Mouse (Mus musculus): Measurements from ENCODE around the gene Eaf2.

Eaf2 gene

DNA sequence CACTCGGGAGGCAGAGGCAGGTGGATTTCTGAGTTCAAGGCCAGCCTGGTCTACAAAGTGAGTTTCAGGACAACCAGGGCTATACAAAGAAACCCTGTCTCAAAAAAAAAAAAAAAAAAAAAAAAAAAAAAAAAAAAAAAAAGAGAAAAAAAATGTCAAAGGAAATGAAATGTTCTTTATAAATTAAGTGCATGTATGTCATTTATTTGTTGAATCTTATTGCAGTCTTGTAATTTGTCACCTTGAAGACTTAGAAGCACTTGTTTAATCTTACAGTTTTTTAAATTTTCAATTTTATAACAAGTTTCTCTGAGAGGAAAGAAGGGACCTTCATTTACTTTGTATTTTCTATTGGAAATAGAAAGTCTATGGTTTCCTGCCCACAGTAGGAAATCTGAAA lies 27.9 kb downstream of the Eaf2 start:
- WGBS = 97% methylated on average over 1 of the region's 1 CpGs

DNA sequence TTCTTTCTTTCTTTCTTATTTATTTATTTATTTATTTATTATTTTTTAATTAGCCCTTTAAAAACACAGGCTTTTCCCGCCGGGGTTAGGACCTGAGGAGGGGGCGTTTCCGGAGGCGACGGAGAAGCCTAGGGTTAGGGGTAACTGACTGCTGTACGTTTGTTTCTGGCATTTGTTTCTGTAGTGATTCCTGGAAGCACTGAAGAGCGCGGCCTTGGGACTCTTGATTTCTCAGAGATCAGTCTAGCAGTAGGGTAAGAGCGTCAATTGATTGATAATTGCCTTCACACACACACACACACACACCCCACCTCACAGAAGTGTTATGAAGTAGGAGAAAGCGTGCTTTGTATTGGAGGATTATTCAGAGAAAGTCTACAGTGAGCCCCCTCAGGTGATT lies 46.0 kb downstream of the Eaf2 start:
- 6% methylated on average over 11 of the region's 11 CpGs for WGBS

DNA sequence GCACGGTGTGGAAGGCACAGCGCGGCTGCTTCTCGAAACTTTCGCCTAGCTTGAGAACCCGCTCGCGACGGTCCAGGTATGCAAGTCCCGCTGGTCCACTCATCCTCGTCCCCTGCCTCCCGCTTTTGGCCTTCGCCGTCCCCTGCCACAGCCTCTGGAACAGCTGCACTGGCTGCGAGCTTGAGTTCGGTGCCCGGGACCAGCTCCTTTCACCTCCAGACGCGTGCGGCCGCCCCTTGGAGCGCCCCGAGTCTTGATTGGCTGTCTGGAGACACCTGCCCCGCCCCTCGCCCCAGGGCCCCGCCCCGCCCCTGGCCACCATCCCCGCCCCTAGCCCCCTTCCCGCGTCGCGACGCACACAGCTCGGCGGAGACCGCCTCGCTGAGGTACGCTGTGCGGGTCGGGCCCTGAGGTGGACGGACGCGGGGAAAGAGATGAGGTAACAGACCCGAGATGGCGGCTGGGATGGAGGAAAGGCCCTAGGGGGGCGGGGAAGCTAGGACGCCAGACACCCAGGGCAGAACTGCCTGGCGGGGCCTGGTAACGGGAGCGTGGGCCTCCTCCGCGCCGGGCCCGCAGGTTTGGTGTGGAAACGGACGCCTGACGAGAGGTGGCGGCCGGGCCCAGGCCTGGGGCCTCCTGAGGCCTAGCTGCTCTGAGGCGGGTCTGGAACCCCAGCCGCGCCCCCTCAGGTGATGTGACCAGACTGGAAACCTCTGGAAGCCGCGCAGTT lies 46.6 kb downstream of the Eaf2 start, which contains the start of gene Iqcb1:
Iqcb1 (plus strand) TSS at position 332 of the 733 bp plus-strand sequence.
- under 1% methylated on average over 63 of the region's 64 CpGs for WGBS

DNA sequence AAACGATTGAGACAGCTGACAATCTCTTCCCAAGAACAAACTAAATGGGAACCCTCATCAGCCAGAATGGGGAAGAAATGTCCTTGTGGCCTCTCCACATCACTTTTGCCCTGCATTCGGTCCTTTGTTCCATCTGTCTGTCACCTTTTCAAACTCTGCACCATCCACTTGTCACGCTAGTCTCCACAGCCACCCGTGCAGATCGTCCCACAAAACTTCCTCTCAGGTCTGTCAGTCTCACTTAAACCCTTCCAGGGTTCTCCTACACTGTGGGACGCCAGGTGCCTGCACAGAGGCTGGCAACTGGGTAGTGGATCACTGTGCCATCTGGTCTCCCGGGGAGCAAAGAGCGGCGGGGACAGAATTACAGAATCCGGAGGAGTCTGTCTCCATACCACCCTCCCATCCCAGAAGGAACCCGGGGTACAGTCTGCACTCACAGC lies 47.2 kb downstream of the Eaf2 start:
- 8% methylated on average over 11 of the region's 11 CpGs for WGBS

DNA sequence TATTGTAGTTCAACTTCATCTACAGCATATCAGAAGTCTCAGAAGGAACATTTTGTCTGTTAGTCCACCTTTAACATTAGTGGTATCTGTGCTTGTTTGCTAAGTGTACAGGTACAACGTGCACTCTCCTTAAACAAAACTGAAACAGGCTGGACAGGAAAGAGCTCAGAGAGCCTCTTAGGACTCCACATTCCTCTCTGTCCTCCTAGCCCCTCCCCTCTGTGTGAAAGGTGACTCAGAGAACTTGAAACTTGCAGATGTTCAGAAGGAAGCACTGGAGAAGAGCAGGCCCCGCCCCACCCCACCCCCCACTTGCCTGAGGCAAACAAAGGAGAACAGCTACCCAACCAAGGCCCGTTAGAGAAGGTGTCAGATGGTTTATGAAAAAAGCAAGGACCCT lies 53.3 kb downstream of the Eaf2 start:
- WGBS = 34% methylated on average over 3 of the region's 3 CpGs

DNA sequence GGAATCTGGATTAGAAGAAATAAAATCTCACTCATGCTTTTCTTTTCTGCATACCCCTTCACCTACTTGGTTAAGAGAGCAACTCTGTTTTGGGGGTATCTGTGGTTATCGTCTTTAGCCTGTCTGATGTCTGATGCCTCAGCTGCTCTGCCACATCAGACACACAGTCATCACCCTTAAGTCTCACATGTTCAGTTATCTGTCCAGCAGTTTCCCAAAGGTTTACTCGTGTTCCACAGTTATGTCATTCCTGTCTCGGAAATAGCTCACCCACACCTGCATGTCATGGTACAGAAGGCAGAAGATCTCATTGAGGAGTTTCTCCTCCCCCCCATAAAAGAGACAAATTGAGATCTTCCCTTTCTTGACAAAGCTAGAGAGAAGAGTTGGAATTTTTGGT lies 54.1 kb downstream of the Eaf2 start:
- 86% methylated on average over 3 of the region's 3 CpGs for WGBS

DNA sequence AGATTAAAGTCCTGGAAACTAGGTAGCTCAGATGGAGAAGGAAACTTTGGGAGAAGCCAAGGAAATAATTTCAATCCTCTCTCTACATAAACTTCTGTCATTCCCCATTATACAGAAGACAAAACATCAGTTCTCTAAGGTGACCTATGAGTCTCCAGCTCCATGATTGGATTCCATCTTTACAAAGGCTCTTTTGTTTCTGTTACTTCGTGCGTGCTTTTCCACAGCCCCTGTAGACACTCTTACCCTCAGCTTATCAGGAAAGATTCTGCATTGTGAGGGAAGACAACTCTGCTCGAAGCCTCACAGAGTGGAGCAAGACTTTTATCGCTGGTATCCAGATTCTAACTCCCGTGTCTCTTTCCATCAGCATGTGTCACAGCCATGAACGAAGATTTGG lies 54.8 kb downstream of the Eaf2 start:
- 79% methylated on average over 6 of the region's 6 CpGs for WGBS

DNA sequence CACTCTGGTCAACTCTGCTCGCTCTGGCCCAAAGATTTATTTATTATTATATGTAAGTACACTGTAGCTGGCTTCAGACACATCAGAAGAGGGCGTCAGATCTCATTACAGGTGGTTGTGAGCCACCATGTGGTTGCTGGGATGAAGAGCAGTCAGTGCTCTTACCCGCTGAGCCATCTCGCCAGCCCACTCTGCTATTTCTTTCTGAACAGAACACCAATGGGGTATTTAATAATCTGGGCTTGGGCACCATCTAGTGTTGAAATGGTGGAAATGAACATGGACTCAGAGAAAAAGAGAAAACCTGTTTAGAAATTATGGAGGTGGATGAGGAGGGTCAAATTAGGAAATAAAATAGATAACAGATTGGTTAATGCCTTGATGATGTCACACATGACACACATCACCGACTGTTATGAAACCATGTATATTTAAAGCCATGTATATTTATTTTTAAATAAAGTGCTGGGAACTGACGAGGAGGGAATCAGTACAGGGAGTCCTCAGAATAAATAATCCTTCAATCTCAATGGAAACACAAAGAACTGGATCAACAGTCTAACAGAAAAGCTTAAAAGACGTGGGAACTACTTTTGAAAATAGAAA lies 57.4 kb downstream of the Eaf2 start:
- 9% methylated on average over 7 of the region's 7 CpGs for WGBS

DNA sequence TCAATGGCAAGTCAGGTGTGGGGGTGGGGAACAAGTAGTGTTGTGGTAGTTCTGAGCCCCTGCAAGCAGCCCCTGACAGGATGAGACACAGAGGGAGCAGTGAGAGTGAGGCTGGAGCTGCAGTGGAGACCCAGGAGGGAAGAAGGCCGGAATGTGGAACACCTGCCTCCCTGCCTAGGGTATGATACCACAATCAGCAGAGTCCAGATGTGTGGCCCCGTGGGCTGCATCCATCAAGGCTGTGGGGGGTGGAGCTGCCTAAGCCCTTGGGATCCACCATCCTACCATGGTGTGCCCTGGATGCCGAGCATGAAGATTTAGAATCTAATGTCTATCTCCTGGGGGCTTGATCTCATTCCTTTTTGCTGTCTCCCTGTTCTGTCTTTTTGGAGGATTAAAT lies 61.1 kb downstream of the Eaf2 start:
- 84% methylated on average over 3 of the region's 3 CpGs for WGBS

DNA sequence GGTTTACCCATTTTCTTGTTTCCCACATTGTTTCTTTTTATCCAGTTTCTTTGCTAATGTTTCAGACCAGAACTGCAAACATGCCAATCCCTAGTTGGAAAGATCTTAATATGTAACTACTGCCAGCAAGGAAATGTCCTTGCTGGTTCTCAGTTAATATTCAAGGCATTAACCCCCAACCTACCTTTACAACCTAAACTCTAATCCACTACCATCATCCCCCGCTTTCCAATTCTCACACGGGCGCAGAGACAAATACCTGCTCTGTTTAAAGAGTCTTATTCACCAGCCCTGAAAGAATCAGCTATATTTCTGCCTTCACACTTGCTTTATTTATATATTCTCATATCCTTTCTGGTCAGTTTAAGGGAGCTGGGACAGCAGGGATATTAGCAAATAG lies 66.2 kb downstream of the Eaf2 start:
- WGBS = 94% methylated on average over 3 of the region's 3 CpGs

DNA sequence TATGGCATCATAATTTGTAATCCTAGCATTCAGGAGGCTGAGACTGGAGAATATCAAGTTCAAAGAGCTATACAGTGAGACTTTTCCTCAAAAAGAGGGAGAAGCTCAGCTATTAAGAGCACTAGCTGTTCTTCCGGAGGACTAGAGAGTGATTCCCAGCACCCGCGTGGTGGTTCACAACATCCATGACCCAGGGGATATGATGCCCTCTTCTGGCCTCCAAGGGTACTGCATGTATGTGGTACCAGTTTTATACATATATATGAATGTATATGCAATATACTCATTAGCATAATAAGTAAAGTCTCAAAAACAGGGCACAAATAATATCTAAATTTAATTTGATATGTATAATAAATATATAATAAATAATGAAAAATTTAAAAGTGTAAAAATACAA lies 72.4 kb downstream of the Eaf2 start:
- WGBS = 92% methylated on average over 3 of the region's 3 CpGs

DNA sequence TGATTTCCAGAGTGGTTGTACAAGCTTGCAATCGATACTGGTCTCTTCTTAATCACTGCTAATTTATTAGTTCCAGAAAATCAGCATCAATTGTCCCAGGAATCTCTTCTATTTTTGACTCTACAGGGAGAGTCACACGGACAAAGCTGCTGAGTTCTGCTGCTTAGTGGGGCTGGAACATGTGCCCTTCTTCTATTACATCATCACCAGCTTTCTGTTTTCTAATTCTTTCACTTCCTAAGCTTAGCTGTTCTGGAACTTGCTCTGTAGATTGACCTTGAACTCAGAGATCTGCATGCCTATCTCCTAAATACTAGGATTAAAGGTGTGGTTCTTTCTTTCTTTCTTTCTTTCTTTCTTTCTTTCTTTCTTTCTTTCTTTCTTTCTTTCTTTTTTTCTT lies 76.5 kb downstream of the Eaf2 start:
- WGBS = 81% methylated on average over 2 of the region's 2 CpGs

DNA sequence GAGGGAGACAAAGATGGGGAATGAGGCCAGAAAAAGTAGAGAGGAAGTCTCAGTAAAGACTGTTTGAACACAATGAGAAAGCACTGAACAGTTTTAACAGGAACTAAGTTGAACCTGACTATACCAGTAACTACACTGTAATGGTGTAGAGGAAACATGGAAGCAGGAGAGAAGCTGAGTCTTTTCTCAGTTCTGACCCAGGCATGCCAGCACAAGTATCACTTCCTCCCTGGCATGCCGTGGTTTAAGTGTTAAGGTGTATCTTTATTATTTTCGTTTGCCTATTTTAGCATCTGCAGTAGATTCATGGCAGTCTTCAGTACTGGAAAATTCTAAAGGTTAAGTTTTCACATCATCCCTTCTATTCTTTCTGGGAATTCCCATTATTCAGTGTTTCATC lies 79.8 kb downstream of the Eaf2 start:
- WGBS = 84% methylated on average over 2 of the region's 2 CpGs

DNA sequence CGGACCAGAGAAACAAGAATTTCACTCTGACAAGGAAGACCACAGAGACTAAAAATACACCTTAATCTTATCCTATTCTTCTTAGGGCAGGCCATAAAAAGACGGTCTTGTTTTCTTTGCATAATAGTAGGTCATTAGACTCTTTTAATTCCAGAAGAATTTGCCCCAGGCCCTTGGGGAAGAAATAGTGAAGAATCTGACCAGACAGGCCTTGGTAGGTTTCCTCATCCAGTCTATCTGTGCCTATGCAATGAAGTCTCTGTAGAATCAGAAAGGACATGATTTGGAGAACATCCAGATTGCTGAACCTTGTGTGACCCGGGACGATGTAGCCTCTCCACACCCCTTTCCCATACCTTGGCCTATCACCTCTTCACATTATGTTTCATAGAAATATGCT lies 84.6 kb downstream of the Eaf2 start:
- WGBS = 94% methylated on average over 4 of the region's 4 CpGs

DNA sequence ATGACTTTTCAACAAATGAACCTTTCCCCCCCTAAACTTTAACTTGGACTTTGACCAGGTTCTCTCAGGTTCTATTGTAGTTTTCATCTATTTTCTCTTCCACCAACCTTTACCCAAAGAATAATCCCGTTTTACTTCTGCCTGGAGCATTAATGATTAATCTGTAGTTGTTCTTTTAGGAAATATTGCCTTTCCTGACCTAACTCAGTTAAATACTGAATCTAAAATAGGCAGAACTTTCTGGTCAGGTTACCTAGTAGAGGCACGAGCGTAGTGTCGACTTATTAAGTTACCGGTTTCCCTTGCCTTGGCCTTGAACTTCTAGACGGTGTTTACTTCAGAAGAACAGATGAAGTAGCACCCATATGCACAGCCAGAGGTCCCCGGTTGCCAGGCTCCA lies 88.3 kb downstream of the Eaf2 start:
- WGBS = 90% methylated on average over 7 of the region's 7 CpGs

DNA sequence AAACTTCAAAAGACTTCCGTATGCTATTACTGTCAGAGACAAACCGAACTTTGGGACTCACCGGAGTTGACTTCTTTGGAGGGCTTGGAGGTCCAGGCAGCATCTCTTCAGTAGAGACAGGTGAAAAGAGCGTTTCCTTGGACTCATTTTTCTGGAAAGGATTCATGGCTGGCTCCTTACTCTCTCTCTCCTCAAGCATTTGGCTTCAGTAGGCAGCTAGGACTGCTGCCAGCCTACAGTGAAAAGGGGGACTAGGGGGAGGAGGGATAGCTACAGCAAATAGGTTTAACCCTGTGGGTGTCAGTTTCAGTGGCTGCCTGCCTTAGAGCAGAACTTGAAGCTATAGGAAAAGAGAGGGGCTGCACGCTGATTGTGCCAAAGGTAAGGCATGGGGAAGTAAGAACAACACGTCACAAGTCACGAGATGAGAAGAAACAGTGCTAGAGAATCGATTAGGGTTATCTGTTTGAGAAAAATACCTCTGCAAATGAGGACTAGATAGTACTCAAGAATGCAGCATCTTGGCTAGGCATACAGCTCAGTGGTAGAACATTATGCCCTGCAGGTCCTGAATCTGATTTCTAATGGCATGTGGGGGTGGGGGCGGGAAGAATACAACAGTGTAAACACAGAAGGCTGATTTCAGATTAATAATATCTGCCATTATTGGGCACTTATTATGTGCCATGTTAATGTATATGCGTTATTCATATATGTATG lies 90.0 kb downstream of the Eaf2 start, which contains the start of gene Slc15a2:
Slc15a2 (minus strand) TSS at position 369 of the 720 bp plus-strand sequence.
- WGBS = 34% methylated on average over 10 of the region's 10 CpGs

DNA sequence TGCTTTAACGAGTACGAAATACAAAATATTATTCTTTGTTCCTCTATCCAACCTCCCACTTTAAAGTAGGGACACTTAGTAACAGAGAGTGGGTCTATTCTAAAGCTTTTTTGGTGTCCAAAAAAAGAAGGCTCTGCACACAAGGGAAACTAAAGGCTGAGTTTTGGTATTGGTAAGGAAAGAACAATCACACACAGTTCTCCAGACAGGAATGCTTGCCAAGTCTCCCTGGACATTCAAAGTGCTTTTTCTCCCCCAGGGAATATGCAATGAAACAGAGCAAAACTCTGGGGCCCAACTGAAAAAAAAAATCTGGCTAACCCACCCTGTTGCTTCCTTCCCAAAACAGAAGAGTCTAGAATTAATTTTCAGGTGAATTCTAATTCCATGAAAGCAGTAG lies 90.7 kb downstream of the Eaf2 start:
- WGBS = 33% methylated on average over 2 of the region's 2 CpGs

DNA sequence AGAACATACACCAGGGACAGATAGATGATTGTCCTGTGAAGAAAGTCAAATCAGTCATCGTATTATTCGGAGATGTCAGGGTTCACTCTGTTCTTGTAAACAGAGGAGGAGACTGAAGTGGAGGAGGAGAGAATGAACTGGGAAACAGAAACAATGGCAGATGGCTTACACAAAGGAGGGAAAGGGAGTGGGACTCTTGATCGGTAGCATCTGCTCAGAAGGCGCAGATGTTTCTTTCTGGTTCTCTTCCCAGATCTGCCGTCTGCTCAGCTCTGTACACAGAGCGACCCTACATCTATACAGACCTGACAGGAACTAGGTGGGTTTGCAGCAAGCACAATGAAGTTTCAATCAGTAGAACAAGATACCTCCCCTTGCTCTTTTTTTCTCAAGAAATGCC lies 99.1 kb downstream of the Eaf2 start:
- 42% methylated on average over 6 of the region's 6 CpGs for WGBS

DNA sequence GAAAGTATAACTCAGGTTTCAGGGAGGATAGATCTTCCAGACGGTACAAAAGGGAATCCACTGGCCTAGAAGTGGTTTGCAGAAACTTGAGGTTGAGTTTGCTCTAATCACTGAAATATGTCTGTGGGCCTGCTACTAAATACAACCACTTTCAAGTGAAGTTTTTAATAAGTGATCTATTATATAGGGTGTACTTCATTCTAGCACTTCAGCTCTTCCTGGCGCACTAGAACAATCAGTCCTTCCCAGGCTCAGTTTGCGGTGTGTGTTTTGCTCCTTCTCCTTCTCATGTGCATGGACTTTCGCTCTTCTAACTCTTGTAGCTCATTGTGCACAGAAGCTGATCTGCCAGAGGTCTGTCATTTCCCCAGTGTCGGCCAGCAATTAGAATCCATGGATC lies 101.8 kb downstream of the Eaf2 start:
- WGBS = 94% methylated on average over 5 of the region's 5 CpGs

DNA sequence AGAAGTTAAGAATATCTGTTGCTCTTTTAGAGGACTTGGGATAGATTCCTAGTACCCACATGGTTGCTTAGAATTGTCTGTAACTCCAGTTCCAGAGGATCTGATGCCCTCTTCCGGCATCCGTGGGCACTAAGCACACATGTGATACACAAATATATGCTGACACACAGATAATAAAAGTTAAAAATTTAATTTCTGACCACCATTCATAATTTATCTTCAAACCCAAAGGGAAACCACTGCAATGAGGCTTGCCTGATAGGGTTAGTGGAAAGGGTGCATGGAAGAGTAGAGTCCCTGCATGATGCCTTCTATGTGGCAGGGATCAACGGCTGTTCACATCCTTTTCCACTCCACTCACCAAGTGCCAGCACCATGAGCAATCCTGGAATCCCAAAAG lies 103.1 kb downstream of the Eaf2 start:
- 90% methylated on average over 3 of the region's 3 CpGs for WGBS

DNA sequence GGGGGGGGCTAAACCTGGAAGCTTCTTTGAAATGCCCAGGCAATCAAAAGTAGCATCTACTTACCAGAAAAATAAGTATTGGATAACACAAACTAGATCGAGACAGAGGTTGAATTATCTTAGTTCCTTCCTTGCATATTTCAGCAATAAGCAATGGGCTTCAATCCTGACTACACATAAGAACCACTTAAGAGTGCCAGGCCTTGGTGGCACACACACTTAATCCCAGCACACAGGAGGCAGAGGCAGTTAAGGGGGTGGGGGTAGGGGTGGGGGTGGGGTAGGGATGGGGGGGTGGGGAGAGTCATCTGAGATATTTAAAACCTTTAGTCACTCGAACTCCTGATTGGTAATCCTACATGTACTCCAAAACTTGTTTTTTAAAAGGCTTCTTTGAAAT lies 103.6 kb downstream of the Eaf2 start:
- 48% methylated on average over 2 of the region's 2 CpGs for WGBS

DNA sequence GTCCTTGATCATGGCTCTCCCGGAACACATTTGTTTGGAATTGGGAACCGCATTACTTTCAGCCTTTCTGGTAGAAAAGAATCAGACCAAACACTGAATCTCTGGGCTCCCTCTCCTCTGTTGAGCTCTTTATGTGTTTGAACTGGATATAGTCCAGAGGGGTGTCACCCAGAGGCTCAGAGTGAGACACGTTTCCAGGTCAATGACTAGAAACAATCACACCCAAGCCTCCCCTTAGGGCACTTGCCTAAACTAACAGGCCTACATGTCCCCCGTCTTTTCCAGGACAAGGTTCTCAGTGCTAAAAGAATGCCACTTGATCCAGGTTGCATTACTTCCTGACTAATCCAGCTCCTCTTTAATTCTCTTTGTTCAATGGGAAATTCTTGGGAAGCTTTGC lies 104.0 kb downstream of the Eaf2 start:
- 59% methylated on average over 4 of the region's 4 CpGs for WGBS

DNA sequence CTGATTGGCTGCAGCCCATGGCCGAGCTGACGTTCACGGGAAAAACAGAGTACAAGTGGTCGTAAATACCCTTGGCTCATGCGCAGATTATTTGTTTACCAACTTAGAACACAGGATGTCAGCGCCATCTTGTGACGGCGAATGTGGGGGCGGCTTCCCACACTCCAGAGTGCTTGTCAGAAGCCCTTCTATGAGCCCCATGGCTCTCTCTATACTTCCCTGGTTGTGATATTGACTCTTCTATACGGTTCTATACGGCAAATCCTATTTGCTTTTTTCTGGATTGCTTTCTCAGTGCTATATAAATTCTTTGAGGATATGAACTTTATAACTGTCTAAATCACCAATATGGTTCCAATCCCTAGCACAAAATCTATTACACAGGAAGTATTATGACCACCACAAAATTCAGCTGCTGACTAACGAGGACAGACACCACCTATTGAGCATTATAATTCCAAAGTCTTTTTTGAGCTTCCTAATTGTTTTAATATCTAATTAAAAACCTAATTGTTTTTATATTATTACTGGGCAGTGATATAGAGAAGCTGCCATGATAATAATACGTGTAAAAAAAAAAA lies 104.5 kb downstream of the Eaf2 start:
- 83% methylated on average over 9 of the region's 13 CpGs for WGBS
